ENCODE assay signal across 8 mouse cellular contexts in genomic region chr8:70527111-70527511, GRCm38 (mm10). TPM values are rescaled to one million over a fixed set of nuclear protein-coding genes. Genes with fewer than 3 reads are reported as not detected.
A peak's percentile ranks its signal among the peaks of the same experiment; 100 is the strongest.
DNase-seq lines count a peak whose midpoint lies in the region; ATAC-seq and TF ChIP-seq lines count a peak whose summit lies in the region.

No protein-coding gene starts in this region.

- H3K27me3 ChIP-seq in kidney, embryonic 15.5 days: no peaks in the 10 kb centered on the region
- H3K27me3 ChIP-seq in hindbrain, embryonic 16.5 days (replicated peaks; ENCODE audit: control insufficient read depth, insufficient read depth, low read length): no peaks in the 10 kb centered on the region
- no peaks in the 10 kb centered on the region for H3K27me3 ChIP-seq in midbrain, embryonic 15.5 days (replicated peaks)

- peak overlapping the region; percentile 94 for H3K9ac ChIP-seq in kidney, embryonic 15.5 days
- peak overlapping the region; percentile 98 for H3K9ac ChIP-seq in hindbrain, embryonic 16.5 days (ENCODE audit: low read depth, low read length)
- H3K9ac ChIP-seq in midbrain, embryonic 15.5 days: peak overlapping the region; percentile 88

- no peak for TF ChIP-seq POLR2A in cortical plate, adult 2 months (IDR thresholded peaks at IDR 0.05; ENCODE audit: extremely low read depth, insufficient read depth, low read length)

- H3K4me1 ChIP-seq in kidney, embryonic 15.5 days: peaks cover 40% of the 10 kb centered on the region
- H3K4me1 ChIP-seq in cortical plate, adult 2 months (ENCODE audit: control insufficient read depth, insufficient read depth, low read length): peaks cover 8% of the 10 kb centered on the region
- peaks cover 25% of the 10 kb centered on the region for H3K4me1 ChIP-seq in hindbrain, embryonic 16.5 days (ENCODE audit: control insufficient read depth, insufficient read depth, low read depth, low read length)
- peaks cover 39% of the 10 kb centered on the region for H3K4me1 ChIP-seq in midbrain, embryonic 15.5 days

- peak overlapping the region; percentile 57 for H3K27ac ChIP-seq in kidney, embryonic 15.5 days
- no peak overlapping the region for H3K27ac ChIP-seq in cortical plate, adult 2 months (ENCODE audit: insufficient read depth, low read length)
- H3K27ac ChIP-seq in hindbrain, embryonic 16.5 days (ENCODE audit: low read depth, low read length): peak overlapping the region; percentile 93
- H3K27ac ChIP-seq in midbrain, embryonic 15.5 days: peak overlapping the region; percentile 90

- no peak for DNase-seq in kidney, adult 11 months
- DNase-seq in frontal cortex, postnatal 14 days (ENCODE audit: low spot score in 2 of 2): no peak
- no peak for DNase-seq in natural killer cell, adult 2 months (ENCODE audit: low spot score in 2 of 2)
- DNase-seq in left cerebral cortex, adult 11 months (ENCODE audit: low spot score): no peak

- H3K4me3 ChIP-seq in kidney, embryonic 15.5 days (replicated peaks): peak overlapping the region; percentile 72
- H3K4me3 ChIP-seq in cortical plate, adult 2 months (ENCODE audit: insufficient read depth, low read length): peak overlapping the region; percentile 57
- H3K4me3 ChIP-seq in hindbrain, embryonic 16.5 days (ENCODE audit: low read length): peak overlapping the region; percentile 81
- H3K4me3 ChIP-seq in midbrain, embryonic 15.5 days: peak overlapping the region; percentile 87

- H3K4me2 ChIP-seq in kidney, embryonic 15.5 days: peak overlapping the region; percentile 69
- peak overlapping the region; percentile 64 for H3K4me2 ChIP-seq in hindbrain, embryonic 16.5 days (ENCODE audit: low read length)
- H3K4me2 ChIP-seq in midbrain, embryonic 15.5 days: peak overlapping the region; percentile 79

- ATAC-seq in kidney, embryonic 15.5 days (replicated peaks; ENCODE audit: low FRiP score): no peak
- 0 out of 2 replicates have a peak, but pooled peaks have one; percentile 19 for ATAC-seq in hindbrain, embryonic 16.5 days
- no peak for ATAC-seq in midbrain, embryonic 15.5 days (replicated peaks)

- H3K36me3 ChIP-seq in kidney, embryonic 15.5 days: peaks cover 26% of the 10 kb centered on the region
- peaks cover 12% of the 10 kb centered on the region for H3K36me3 ChIP-seq in hindbrain, embryonic 16.5 days (ENCODE audit: control insufficient read depth, insufficient read depth, low read length)
- peaks cover 20% of the 10 kb centered on the region for H3K36me3 ChIP-seq in midbrain, embryonic 15.5 days (replicated peaks)

- 1% methylated on average over 8 of the region's 8 CpGs for WGBS in kidney, embryonic 15.5 days
- WGBS in hindbrain, embryonic 16.5 days: 2% methylated on average over 8 of the region's 8 CpGs
- WGBS in midbrain, embryonic 15.5 days: 4% methylated on average over 8 of the region's 8 CpGs

- no peaks in the 10 kb centered on the region for H3K9me3 ChIP-seq in kidney, embryonic 15.5 days (replicated peaks)
- no peaks in the 10 kb centered on the region for H3K9me3 ChIP-seq in hindbrain, embryonic 16.5 days (ENCODE audit: control insufficient read depth, low read length)
- no peaks in the 10 kb centered on the region for H3K9me3 ChIP-seq in midbrain, embryonic 15.5 days

- no peak for TF ChIP-seq CTCF in cortical plate, adult 2 months (IDR thresholded peaks at IDR 0.05; ENCODE audit: extremely low read depth, insufficient read depth, low read length)

RNA-seq across cellular contexts. Expression of gene Fkbp8, which starts 0.4 kb away (rescaled TPM):
- polyA plus RNA-seq in kidney, embryonic 15.5 days (2015; fragmentation: Nextera tagmentation; extraction: Ambion mirVana): 295 and 322 TPM in 2 replicates
- 592 and 612 TPM in 2 replicates for polyA plus RNA-seq in cortical plate, adult 2 months (2012; rRNA removed)
- 429 and 441 TPM in 2 replicates for polyA plus RNA-seq in hindbrain, embryonic 16.5 days (2015; fragmentation: Nextera tagmentation; extraction: Ambion mirVana)
- polyA plus RNA-seq in midbrain, embryonic 15.5 days (2015; fragmentation: Nextera tagmentation; extraction: Ambion mirVana): 450 and 462 TPM in 2 replicates

RNA-seq across cellular contexts. Expression of gene Kxd1, which starts 0.6 kb away (rescaled TPM):
- polyA plus RNA-seq in kidney, embryonic 15.5 days (2015; fragmentation: Nextera tagmentation; extraction: Ambion mirVana): 58.5 and 64.5 TPM in 2 replicates
- 61.0 and 64.4 TPM in 2 replicates for polyA plus RNA-seq in cortical plate, adult 2 months (2012; rRNA removed)
- 45.2 and 45.4 TPM in 2 replicates for polyA plus RNA-seq in hindbrain, embryonic 16.5 days (2015; fragmentation: Nextera tagmentation; extraction: Ambion mirVana)
- 46.4 and 51.7 TPM in 2 replicates for polyA plus RNA-seq in midbrain, embryonic 15.5 days (2015; fragmentation: Nextera tagmentation; extraction: Ambion mirVana)

RNA-seq across cellular contexts. Expression of gene Ell, which starts 12.1 kb away (rescaled TPM):
- 20.3 and 23.8 TPM in 2 replicates for polyA plus RNA-seq in kidney, embryonic 15.5 days (2015; fragmentation: Nextera tagmentation; extraction: Ambion mirVana)
- 23.8 and 23.9 TPM in 2 replicates for polyA plus RNA-seq in cortical plate, adult 2 months (2012; rRNA removed)
- polyA plus RNA-seq in hindbrain, embryonic 16.5 days (2015; fragmentation: Nextera tagmentation; extraction: Ambion mirVana): 14.9 and 19.2 TPM in 2 replicates
- polyA plus RNA-seq in midbrain, embryonic 15.5 days (2015; fragmentation: Nextera tagmentation; extraction: Ambion mirVana): 18.6 and 19.9 TPM in 2 replicates

RNA-seq across cellular contexts. Expression of gene Uba52, which starts 16.5 kb away (rescaled TPM):
- polyA plus RNA-seq in kidney, embryonic 15.5 days (2015; fragmentation: Nextera tagmentation; extraction: Ambion mirVana): 954 and 1,022 TPM in 2 replicates
- 851 and 918 TPM in 2 replicates for polyA plus RNA-seq in cortical plate, adult 2 months (2012; rRNA removed)
- polyA plus RNA-seq in hindbrain, embryonic 16.5 days (2015; fragmentation: Nextera tagmentation; extraction: Ambion mirVana): 576 and 598 TPM in 2 replicates
- polyA plus RNA-seq in midbrain, embryonic 15.5 days (2015; fragmentation: Nextera tagmentation; extraction: Ambion mirVana): 587 and 620 TPM in 2 replicates

RNA-seq across cellular contexts. Expression of gene Rex1bd, which starts 20.6 kb away (rescaled TPM):
- polyA plus RNA-seq in kidney, embryonic 15.5 days (2015; fragmentation: Nextera tagmentation; extraction: Ambion mirVana): 128 and 133 TPM in 2 replicates
- polyA plus RNA-seq in cortical plate, adult 2 months (2012; rRNA removed): 201 and 206 TPM in 2 replicates
- polyA plus RNA-seq in hindbrain, embryonic 16.5 days (2015; fragmentation: Nextera tagmentation; extraction: Ambion mirVana): 173 and 192 TPM in 2 replicates
- 164 and 169 TPM in 2 replicates for polyA plus RNA-seq in midbrain, embryonic 15.5 days (2015; fragmentation: Nextera tagmentation; extraction: Ambion mirVana)
